9 mouse cellular contexts compared by ENCODE assay signal in genomic region chr13:99492619-99493303, GRCm38 (mm10). TPM values are rescaled to one million over a fixed set of nuclear protein-coding genes. Genes with fewer than 3 reads are reported as not detected.
DNase-seq lines count a peak whose midpoint lies in the region; ATAC-seq lines count a peak whose summit lies in the region.
"Had no signal": no experiment of that assay in that cellular context is flagged by ENCODE, and none has a peak within 500 bp of the region (broad histone marks: within the 10 kb centered on the region; RNA-seq: fewer than 3 reads in every experiment).

No protein-coding gene starts in this region.

- peaks cover 36% of the 10 kb centered on the region for H3K36me3 ChIP-seq in embryonic facial prominence, embryonic 10.5 days (replicated peaks)
- peaks cover 6% of the 10 kb centered on the region; the same call in 1 of the 2 replicates for H3K36me3 ChIP-seq in embryonic facial prominence, embryonic 13.5 days
- H3K36me3 ChIP-seq in hindbrain, embryonic 14.5 days (replicated peaks; ENCODE audit: control insufficient read depth, insufficient read depth): peaks cover 55% of the 10 kb centered on the region
- H3K36me3 ChIP-seq in neural tube, embryonic 13.5 days: peaks cover 39% of the 10 kb centered on the region

- DNase-seq in embryonic facial prominence, embryonic 10.5 days (ENCODE audit: low spot score): no peak
- no peak for DNase-seq in hindbrain, embryonic 14.5 days (ENCODE audit: low spot score)
- no peak for DNase-seq in testis, postnatal 10 days (ENCODE audit: low spot score)
- DNase-seq in lung, postnatal 14 days: no peak
- DNase-seq: kidney, adult 11 months had no signal

- WGBS in embryonic facial prominence, embryonic 10.5 days: 52% methylated on average over 7 of the region's 7 CpGs
- WGBS in embryonic facial prominence, embryonic 13.5 days: 56% methylated on average over 7 of the region's 7 CpGs
- 11% methylated on average over 7 of the region's 7 CpGs for WGBS in hindbrain, embryonic 14.5 days
- 25% methylated on average over 7 of the region's 7 CpGs for WGBS in neural tube, embryonic 13.5 days

- no peaks in the 10 kb centered on the region for H3K9me3 ChIP-seq in embryonic facial prominence, embryonic 10.5 days
- no peaks in the 10 kb centered on the region for H3K9me3 ChIP-seq in embryonic facial prominence, embryonic 13.5 days
- H3K9me3 ChIP-seq in hindbrain, embryonic 14.5 days (ENCODE audit: control insufficient read depth, low read length): no peaks in the 10 kb centered on the region
- H3K9me3 ChIP-seq in neural tube, embryonic 13.5 days: no peaks in the 10 kb centered on the region

- H3K27me3 ChIP-seq in embryonic facial prominence, embryonic 10.5 days (replicated peaks; ENCODE audit: low read depth, poor library complexity, severe bottlenecking): no peaks in the 10 kb centered on the region
- no peaks in the 10 kb centered on the region for H3K27me3 ChIP-seq in embryonic facial prominence, embryonic 13.5 days
- H3K27me3 ChIP-seq in hindbrain, embryonic 14.5 days (ENCODE audit: control insufficient read depth, insufficient read depth, low read length): no peaks in the 10 kb centered on the region
- no peaks in the 10 kb centered on the region for H3K27me3 ChIP-seq in neural tube, embryonic 13.5 days

- no peak overlapping the region for H3K4me2 ChIP-seq in embryonic facial prominence, embryonic 13.5 days
- H3K4me2 ChIP-seq in hindbrain, embryonic 14.5 days (replicated peaks): peak overlapping the region; percentile 23
- no peak overlapping the region for H3K4me2 ChIP-seq in neural tube, embryonic 13.5 days

- peaks cover 27% of the 10 kb centered on the region for H3K4me1 ChIP-seq in embryonic facial prominence, embryonic 10.5 days
- H3K4me1 ChIP-seq in embryonic facial prominence, embryonic 13.5 days: peaks cover 12% of the 10 kb centered on the region
- H3K4me1 ChIP-seq in hindbrain, embryonic 14.5 days (replicated peaks; ENCODE audit: control insufficient read depth, insufficient read depth, low read length): peaks cover 44% of the 10 kb centered on the region
- H3K4me1 ChIP-seq in neural tube, embryonic 13.5 days (replicated peaks): peaks cover 62% of the 10 kb centered on the region

- no peak overlapping the region for H3K4me3 ChIP-seq in embryonic facial prominence, embryonic 10.5 days
- no peak overlapping the region for H3K4me3 ChIP-seq in embryonic facial prominence, embryonic 13.5 days
- no peak overlapping the region for H3K4me3 ChIP-seq in hindbrain, embryonic 14.5 days (replicated peaks; ENCODE audit: low read length)
- no peak overlapping the region for H3K4me3 ChIP-seq in neural tube, embryonic 13.5 days

- peak overlapping the region; percentile 58 for H3K27ac ChIP-seq in embryonic facial prominence, embryonic 10.5 days (replicated peaks)
- H3K27ac ChIP-seq in embryonic facial prominence, embryonic 13.5 days: no peak overlapping the region
- H3K27ac ChIP-seq in hindbrain, embryonic 14.5 days: peak overlapping the region; percentile 72
- peak overlapping the region; percentile 72 for H3K27ac ChIP-seq in neural tube, embryonic 13.5 days (replicated peaks)
- H3K27ac ChIP-seq: liver, embryonic 14.5 days had no signal

- H3K9ac ChIP-seq in embryonic facial prominence, embryonic 13.5 days: no peak overlapping the region
- H3K9ac ChIP-seq in hindbrain, embryonic 14.5 days: 0 out of 2 replicates have a peak overlapping the region, but pooled peaks have one; percentile 12
- peak overlapping the region; percentile 52; the same call in 1 of the 2 replicates for H3K9ac ChIP-seq in neural tube, embryonic 13.5 days
- H3K9ac ChIP-seq: liver, embryonic 14.5 days had no signal

- ATAC-seq in embryonic facial prominence, embryonic 13.5 days (ENCODE audit: insufficient number of reproducible peaks, insufficient read depth, low FRiP score, low TSS enrichment, low read depth): 0 out of 2 replicates have a peak, but pooled peaks have one; percentile 37
- peak; percentile 75 for ATAC-seq in hindbrain, embryonic 14.5 days (ENCODE audit: low FRiP score)
- ATAC-seq in neural tube, embryonic 13.5 days (ENCODE audit: low read depth): peak; percentile 51; the same call in 1 of the 2 replicates
- ATAC-seq in frontal cortex, adult (ENCODE audit: low TSS enrichment): no peak

RNA-seq across cellular contexts. Expression of gene Map1b, which starts 23.6 kb away (rescaled TPM):
- 288 and 317 TPM in 2 replicates for polyA plus RNA-seq in embryonic facial prominence, embryonic 10.5 days (2016; fragmentation: Nextera tagmentation; extraction: Ambion mirVana)
- 176 and 193 TPM in 2 replicates for polyA plus RNA-seq in embryonic facial prominence, embryonic 13.5 days (2015; fragmentation: Nextera tagmentation; extraction: Ambion mirVana)
- polyA plus RNA-seq in hindbrain, embryonic 14.5 days (2014; fragmentation: Nextera tagmentation; extraction: Ambion mirVana): 2,185 and 2,283 TPM in 2 replicates
- polyA plus RNA-seq in neural tube, embryonic 13.5 days (2015; fragmentation: Nextera tagmentation; extraction: Ambion mirVana): 1,780 and 1,799 TPM in 2 replicates
